Mouse (Mus musculus) lung, postnatal 0 days (tissue): ENCODE data around the gene Vpreb3. TPM values are rescaled to one million over a fixed set of nuclear protein-coding genes. Genes with fewer than 3 reads are reported as not detected.

ENCODE experiments used
- ATAC-seq: fragments of 200-750 bp; cut with Nextera tagmentation; 2 replicates; pipeline ENCODE4 v1.8.0; 2017; ENCODE audit warnings: moderate library complexity
- DNase-seq: peaks from one replicate; pipeline ENCODE4 v3.0.0-alpha.2; 2016; ENCODE audit warnings: low spot score
- H3K27ac ChIP-seq: fragments of 300-500 bp; sonication (generic); 2 replicates; pipeline ENCODE4 v1.5.1; 2014; ENCODE audit warnings: antibody characterized with exemption, mild to moderate bottlenecking, low read length, mixed read lengths
- H3K27me3 ChIP-seq: fragments of 300-500 bp; sonication (generic); replicated peaks from 2 replicates; pipeline ENCODE4 v1.6.1; 2014; ENCODE audit warnings: low read length, mixed read lengths; ENCODE audit not compliant: insufficient read depth
- H3K36me3 ChIP-seq: fragments of 300-500 bp; sonication (generic); 2 replicates; pipeline ENCODE4 v1.6.1; 2014; ENCODE audit warnings: low read length, mixed read lengths; ENCODE audit not compliant: insufficient read depth
- H3K4me1 ChIP-seq: fragments of 300-500 bp; sonication (generic); 2 replicates; pipeline ENCODE4 v1.6.1; 2014; ENCODE audit warnings: antibody characterized with exemption, low read depth, low read length, mixed read lengths; ENCODE audit not compliant: insufficient read depth
- H3K4me2 ChIP-seq: fragments of 300-500 bp; sonication (generic); replicated peaks from 2 replicates; pipeline ENCODE4 v1.6.1; 2014; ENCODE audit warnings: low read depth, mild to moderate bottlenecking, low read length, moderate library complexity, mixed read lengths
- H3K4me3 ChIP-seq: fragments of 300-500 bp; sonication (generic); 2 replicates; pipeline ENCODE4 v1.5.1; 2014; ENCODE audit warnings: low read depth, low read length
- H3K9ac ChIP-seq: fragments of 300-500 bp; sonication (generic); replicated peaks from 2 replicates; pipeline ENCODE4 v1.6.1; 2014; ENCODE audit warnings: low read depth, mild to moderate bottlenecking
- H3K9me3 ChIP-seq: fragments of 300-500 bp; sonication (generic); 2 replicates; pipeline ENCODE4 v1.6.1; 2016; ENCODE audit warnings: low read length, mixed read lengths
- CTCF ChIP-seq: IDR thresholded peaks from 2 replicates; pipeline ENCODE4 v1.5.1; 2016; ENCODE audit warnings: antibody characterized with exemption, mild to moderate bottlenecking
- EP300 ChIP-seq: IDR thresholded peaks from 2 replicates; pipeline ENCODE4 v1.6.1; 2016; ENCODE audit warnings: antibody characterized with exemption, mild to moderate bottlenecking, control low read depth
- WGBS: fragments of 180-500 bp; shearing (Covaris S2); extraction: QIAGEN DNeasy Blood & Tissue Kit; methylation state at CpG from one replicate; pipeline ENCODE4 v1.1.7; 2014; 5-methylcytosine and 5-hydroxymethylcytosine counted together
- polyA plus RNA-seq: library from polyadenylated mRNA; unstranded; fragments of >200 nt; fragmentation: Nextera tagmentation; extraction: Ambion mirVana; gene quantifications from 2 replicates; pipeline ENCODE4 v1.2.1, GENCODE M21; 2015

Vpreb3 gene
- polyA plus RNA-seq, 1 experiment from 2014 or later: 8.8 TPM

GRCm38 (mm10) chr10:75941042-75941824 is 1.6 kb upstream of the Vpreb3 start:
- DNase-seq: no peak
- TF ChIP-seq EP300: no peak
- TF ChIP-seq CTCF: no peak
- Histone ChIP-seq H3K4me3 (no peak overlapping the region), H3K36me3 (no peaks in the 10 kb centered on the region), H3K4me2 (no peak overlapping the region), H3K9ac (no peak overlapping the region), H3K9me3 (no peaks in the 10 kb centered on the region), H3K27ac (no peak overlapping the region), H3K27me3 (no peaks in the 10 kb centered on the region), H3K4me1 (no peaks in the 10 kb centered on the region)
- 69% methylated on average over 9 of the region's 9 CpGs for WGBS
- no peak for ATAC-seq

DNA sequence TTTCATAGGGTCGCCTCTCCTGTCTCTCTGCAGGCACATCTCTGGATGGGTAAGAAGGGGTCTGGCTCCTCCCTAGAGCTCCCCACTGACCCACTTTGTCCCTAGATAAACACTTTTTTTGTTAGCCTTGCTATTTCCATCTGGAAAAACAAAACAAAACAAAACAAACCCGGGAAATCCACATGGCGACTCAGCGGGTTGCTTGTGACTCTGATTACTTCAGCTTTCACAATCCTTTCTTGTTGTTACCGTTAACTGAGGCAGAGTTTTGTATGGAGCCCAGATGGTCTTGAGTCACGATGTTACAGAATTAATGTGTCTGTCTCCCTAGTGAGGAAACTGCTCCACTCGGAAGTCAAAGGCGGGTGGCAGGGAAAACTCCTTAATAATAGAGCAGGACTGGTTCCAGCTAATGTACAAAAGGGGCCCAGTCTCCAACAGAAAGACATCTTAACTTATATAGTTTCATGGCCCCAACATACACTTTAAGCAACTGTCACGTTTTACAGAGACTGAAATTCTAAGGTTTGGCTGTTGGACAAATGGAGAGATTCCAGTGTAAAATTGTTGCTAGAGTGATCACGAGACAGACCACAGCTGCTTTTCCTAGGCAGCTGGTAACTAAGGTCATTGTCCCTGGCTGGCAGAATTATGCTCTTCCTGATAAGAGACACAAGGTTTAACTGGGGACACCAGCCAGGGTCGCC is 1.4 kb downstream of the Vpreb3 start:
- no peak overlapping the region for H3K9ac ChIP-seq
- H3K4me2 ChIP-seq: no peak overlapping the region
- TF ChIP-seq CTCF: no peak
- peak; percentile 58 for TF ChIP-seq EP300
- H3K27me3 ChIP-seq: no peaks in the 10 kb centered on the region
- ATAC-seq (peak; percentile 73), DNase-seq (peak; percentile 90)
- H3K36me3 ChIP-seq: no peaks in the 10 kb centered on the region
- H3K4me1 ChIP-seq: no peaks in the 10 kb centered on the region
- 28% methylated on average over 11 of the region's 11 CpGs for WGBS
- H3K9me3 ChIP-seq: no peaks in the 10 kb centered on the region
- peak overlapping the region; percentile 7; the same call in 1 of the 2 replicates for H3K27ac ChIP-seq
- no peak overlapping the region for H3K4me3 ChIP-seq

GRCm38 (mm10) chr10:75945213-75945612 is 2.4 kb downstream of the Vpreb3 start:
- Histone ChIP-seq H3K4me3 (no peak overlapping the region), H3K9me3 (no peaks in the 10 kb centered on the region), H3K27ac (peak overlapping the region; percentile 52; the same call in 1 of the 2 replicates), H3K4me1 (no peaks in the 10 kb centered on the region), H3K36me3 (no peaks in the 10 kb centered on the region), H3K4me2 (no peak overlapping the region), H3K27me3 (no peaks in the 10 kb centered on the region), H3K9ac (no peak overlapping the region)
- DNase-seq (no peak), ATAC-seq (no peak)
- no peak for TF ChIP-seq CTCF
- TF ChIP-seq EP300: no peak
- WGBS: 89% methylated on average over 7 of the region's 7 CpGs

DNA sequence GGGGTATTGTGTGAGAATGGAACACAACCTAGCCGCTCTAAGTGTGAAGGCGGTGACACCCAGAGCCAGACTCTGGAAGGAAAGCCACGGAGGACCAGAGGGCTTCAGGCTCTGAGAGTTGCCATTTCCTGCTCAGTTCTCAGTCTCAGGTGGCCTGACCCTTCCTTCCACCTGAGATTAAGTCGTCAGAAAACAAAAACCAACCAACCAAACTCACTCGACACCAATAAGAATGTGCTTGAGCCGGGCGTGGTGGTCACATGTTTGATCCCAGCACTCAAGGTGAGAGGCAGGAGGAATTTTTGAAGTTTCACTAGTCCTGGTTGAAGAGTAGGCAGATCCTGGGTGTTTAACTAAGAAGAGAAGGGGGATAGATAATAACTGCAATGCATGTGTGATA is 3.0 kb downstream of the Vpreb3 start:
- H3K9ac ChIP-seq: no peak overlapping the region
- DNase-seq (peak; percentile 91), ATAC-seq (peak; percentile 78)
- H3K4me3 ChIP-seq: no peak overlapping the region
- TF ChIP-seq CTCF: no peak
- TF ChIP-seq EP300: peak; percentile 88
- 48% methylated on average over 7 of the region's 7 CpGs for WGBS
- H3K9me3 ChIP-seq: no peaks in the 10 kb centered on the region
- 0 out of 2 replicates have a peak, but pooled peaks cover under 1% of the 10 kb centered on the region for H3K4me1 ChIP-seq
- H3K36me3 ChIP-seq: no peaks in the 10 kb centered on the region
- peak overlapping the region; percentile 52; the same call in 1 of the 2 replicates for H3K27ac ChIP-seq
- no peak overlapping the region for H3K4me2 ChIP-seq
- no peaks in the 10 kb centered on the region for H3K27me3 ChIP-seq

DNA sequence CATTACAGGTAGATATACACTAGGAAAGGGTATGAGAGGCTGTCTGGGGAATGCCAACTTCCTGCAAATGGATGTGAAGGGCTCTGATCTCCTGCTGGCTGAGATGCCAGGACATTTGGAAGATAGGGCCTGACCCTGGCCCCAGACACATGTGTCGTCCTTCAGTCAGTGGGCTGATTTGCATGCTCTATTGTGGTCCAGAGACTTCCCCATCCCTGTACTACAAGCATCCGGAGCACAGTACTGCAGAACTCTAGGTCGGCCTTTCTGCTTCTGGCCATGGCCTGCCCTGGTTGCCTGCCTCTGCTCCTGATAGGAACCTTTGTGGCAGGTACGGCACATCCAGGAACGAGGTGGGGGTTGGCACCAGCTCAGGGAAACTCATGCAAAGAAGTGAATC is 5.2 kb downstream of the Vpreb3 start:
- DNase-seq (no peak), ATAC-seq (no peak)
- no peaks in the 10 kb centered on the region for H3K36me3 ChIP-seq
- H3K4me2 ChIP-seq: no peak overlapping the region
- H3K4me1 ChIP-seq: 0 out of 2 replicates have a peak, but pooled peaks cover 3% of the 10 kb centered on the region
- H3K27ac ChIP-seq: no peak overlapping the region
- H3K9me3 ChIP-seq: no peaks in the 10 kb centered on the region
- no peak overlapping the region for H3K9ac ChIP-seq
- no peaks in the 10 kb centered on the region for H3K27me3 ChIP-seq
- no peak overlapping the region for H3K4me3 ChIP-seq
- TF ChIP-seq CTCF (no peak), EP300 (no peak)
- WGBS: 75% methylated on average over 5 of the region's 5 CpGs
